In the genomic region with DNA sequence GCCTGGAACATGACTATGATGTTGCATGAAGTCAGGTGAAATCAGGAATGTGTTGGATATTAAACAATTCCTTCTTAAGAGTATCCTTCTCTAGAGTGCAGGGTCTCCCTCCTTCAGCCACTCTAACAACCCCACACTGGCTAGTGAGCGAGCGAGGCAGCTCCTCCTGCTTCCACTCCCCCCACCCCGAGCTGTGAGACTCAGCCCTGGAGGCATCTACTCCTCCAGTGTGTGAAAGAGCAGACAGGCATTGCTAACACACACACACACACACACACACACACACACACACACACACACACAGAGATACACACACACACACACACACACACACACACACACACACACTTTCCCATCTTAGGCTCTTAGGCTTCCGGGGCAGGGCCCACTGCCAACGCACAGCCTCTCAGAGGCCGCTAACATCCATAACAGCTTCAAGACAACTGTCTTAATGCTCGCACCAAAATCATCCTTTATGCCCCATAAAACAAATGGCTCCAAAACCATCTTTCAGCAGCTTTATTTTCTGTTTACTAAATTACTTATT, we compare ENCODE assay signal across 10 mouse cellular contexts.
DNase-seq lines count a peak whose midpoint lies in the region; ATAC-seq and TF ChIP-seq lines count a peak whose summit lies in the region.
"Had no signal": no experiment of that assay in that cellular context is flagged by ENCODE, and none has a peak within 500 bp of the region (broad histone marks: within the 10 kb centered on the region; RNA-seq: fewer than 3 reads in every experiment).

No protein-coding gene starts in this region.

- DNase-seq in heart, postnatal 36 days, result no peak
- no peak for DNase-seq in lung, adult 2 months
- no peak for DNase-seq in kidney, postnatal 0 days (ENCODE audit: low spot score)
- DNase-seq in cerebellum, adult 9-11 months, result no peak
- no peak for DNase-seq in urinary bladder, postnatal 14 days (ENCODE audit: low spot score)
- DNase-seq: adrenal gland, adult 2 months had no signal

- peak overlapping the region; percentile 58 for H3K27ac ChIP-seq in heart, embryonic 15.5 days
- H3K27ac ChIP-seq in lung, embryonic 15.5 days, result peak overlapping the region; percentile 81
- peak overlapping the region; percentile 73 for H3K27ac ChIP-seq in kidney, postnatal 0 days
- H3K27ac ChIP-seq in neural tube, embryonic 13.5 days (replicated peaks), result peak overlapping the region; percentile 63

- intact Hi-C loops in heart, postnatal 36 days (cut with DNase I), result loop anchor here (2.0 kb wide), 1 partner anchor 51 kb away; no protein-coding TSS in a partner anchor

- ATAC-seq in heart, embryonic 15.5 days (replicated peaks; ENCODE audit: insufficient number of reproducible peaks, insufficient read depth, low FRiP score, low read depth), result no peak
- no peak for ATAC-seq in lung, embryonic 15.5 days (ENCODE audit: borderline replicate concordance, extremely low read depth, low FRiP score, low TSS enrichment)
- ATAC-seq in kidney, postnatal 0 days (replicated peaks; ENCODE audit: low FRiP score, low read depth), result no peak
- ATAC-seq in neural tube, embryonic 13.5 days (ENCODE audit: low read depth), result peak; percentile 54; the same call in 1 of the 2 replicates
- ATAC-seq: Patski had no signal

- H3K4me2 ChIP-seq in heart, embryonic 15.5 days, result no peak overlapping the region
- H3K4me2 ChIP-seq in lung, embryonic 15.5 days, result no peak overlapping the region
- H3K4me2 ChIP-seq in kidney, postnatal 0 days (ENCODE audit: low read length), result no peak overlapping the region
- H3K4me2 ChIP-seq in neural tube, embryonic 13.5 days, result no peak overlapping the region

- WGBS in heart, embryonic 15.5 days, result 67% methylated on average over 7 of the region's 7 CpGs
- 54% methylated on average over 7 of the region's 7 CpGs for WGBS in lung, embryonic 15.5 days
- 44% methylated on average over 7 of the region's 7 CpGs for WGBS in lung, adult 2 months
- WGBS in kidney, postnatal 0 days, result 71% methylated on average over 7 of the region's 7 CpGs
- WGBS in neural tube, embryonic 13.5 days, result 72% methylated on average over 7 of the region's 7 CpGs

- H3K9me3 ChIP-seq in heart, embryonic 15.5 days (replicated peaks), result no peaks in the 10 kb centered on the region
- H3K9me3 ChIP-seq in lung, embryonic 15.5 days, result no peaks in the 10 kb centered on the region
- H3K9me3 ChIP-seq in kidney, postnatal 0 days (replicated peaks; ENCODE audit: low read length), result no peaks in the 10 kb centered on the region
- no peaks in the 10 kb centered on the region for H3K9me3 ChIP-seq in neural tube, embryonic 13.5 days

- TF ChIP-seq CTCF in lung, adult 2 months (IDR thresholded peaks at IDR 0.05; ENCODE audit: insufficient read depth, low read length), result no peak
- no peak for TF ChIP-seq CTCF in kidney, postnatal 0 days (IDR thresholded peaks at IDR 0.05; ENCODE audit: low read depth)

- no peak overlapping the region for H3K9ac ChIP-seq in heart, embryonic 15.5 days
- H3K9ac ChIP-seq in lung, embryonic 15.5 days, result no peak overlapping the region
- no peak overlapping the region for H3K9ac ChIP-seq in kidney, postnatal 0 days (ENCODE audit: low read depth, low read length)
- no peak overlapping the region for H3K9ac ChIP-seq in neural tube, embryonic 13.5 days

- no peaks in the 10 kb centered on the region for H3K36me3 ChIP-seq in heart, embryonic 15.5 days
- no peaks in the 10 kb centered on the region for H3K36me3 ChIP-seq in lung, embryonic 15.5 days
- H3K36me3 ChIP-seq in kidney, postnatal 0 days (ENCODE audit: insufficient read depth, low read length), result no peaks in the 10 kb centered on the region
- H3K36me3 ChIP-seq in neural tube, embryonic 13.5 days, result no peaks in the 10 kb centered on the region

- no peak for TF ChIP-seq POLR2A in lung, adult 2 months (IDR thresholded peaks at IDR 0.05; ENCODE audit: borderline replicate concordance, extremely low read depth, low read depth, low read length)

- no peak overlapping the region for H3K4me3 ChIP-seq in heart, embryonic 15.5 days
- H3K4me3 ChIP-seq in lung, embryonic 15.5 days, result no peak overlapping the region
- H3K4me3 ChIP-seq in lung, adult 2 months (replicated peaks; ENCODE audit: extremely low read depth, low read depth, low read length), result no peak overlapping the region
- H3K4me3 ChIP-seq in kidney, postnatal 0 days (replicated peaks; ENCODE audit: low read depth, low read length), result no peak overlapping the region
- H3K4me3 ChIP-seq in neural tube, embryonic 13.5 days, result no peak overlapping the region

- H3K4me1 ChIP-seq in heart, embryonic 15.5 days (replicated peaks), result peaks cover 11% of the 10 kb centered on the region; the same call in 1 of the 2 replicates
- H3K4me1 ChIP-seq in lung, embryonic 15.5 days, result no peaks in the 10 kb centered on the region
- H3K4me1 ChIP-seq in lung, adult 2 months (ENCODE audit: control insufficient read depth, insufficient read depth, low read length), result peaks cover 31% of the 10 kb centered on the region
- H3K4me1 ChIP-seq in kidney, postnatal 0 days (replicated peaks; ENCODE audit: insufficient read depth, low read length), result 0 out of 2 replicates have a peak, but pooled peaks cover 6% of the 10 kb centered on the region
- H3K4me1 ChIP-seq in neural tube, embryonic 13.5 days (replicated peaks), result no peaks in the 10 kb centered on the region; the same call in 1 of the 2 replicates

- no peaks in the 10 kb centered on the region for H3K27me3 ChIP-seq in heart, embryonic 15.5 days
- no peaks in the 10 kb centered on the region for H3K27me3 ChIP-seq in lung, embryonic 15.5 days
- no peaks in the 10 kb centered on the region for H3K27me3 ChIP-seq in kidney, postnatal 0 days (ENCODE audit: insufficient read depth, low read length)
- no peaks in the 10 kb centered on the region for H3K27me3 ChIP-seq in neural tube, embryonic 13.5 days
